Mouse (Mus musculus): ENCODE measurements around the gene Npr3. TPM values are rescaled to one million over a fixed set of nuclear protein-coding genes. Genes with fewer than 3 reads are reported as not detected.

Npr3 gene
- total and polyA plus RNA-seq, 2 experiments from 2014 or later: 0.63 to 2.9 TPM

- Histone ChIP-seq H3K4me1 (ENCODE audit: insufficient read depth, low read length) (peaks cover 18% of the 10 kb centered on the region; the same call in 1 of the 2 replicates), H3K27ac (ENCODE audit: low read depth, low read length) (no peak overlapping the region), H3K9me3 (ENCODE audit: low read length) (no peaks in the 10 kb centered on the region), H3K9ac (replicated peaks; ENCODE audit: low read length, poor library complexity, severe bottlenecking) (no peak overlapping the region), H3K4me2 (ENCODE audit: low read depth, low read length, poor library complexity, severe bottlenecking) (peak overlapping the region; percentile 81), H3K27me3 (ENCODE audit: insufficient read depth, low read length) (peaks cover 27% of the 10 kb centered on the region), H3K36me3 (ENCODE audit: insufficient read depth, low read length) (no peaks in the 10 kb centered on the region), H3K4me3 (ENCODE audit: low read depth, low read length) (peak overlapping the region; percentile 42)
- WGBS: under 1% methylated on average over 36 of the region's 36 CpGs
- DNase-seq (ENCODE audit: low spot score) (no peak), ATAC-seq (ENCODE audit: low FRiP score) (no peak)
- TF ChIP-seq CTCF (IDR thresholded peaks at IDR 0.05): no peak
Observed at GRCm38 (mm10) chr15:11906021-11906570, 991 bp downstream of the Npr3 start.

- H3K4me1 ChIP-seq (ENCODE audit: insufficient read depth, low read length): peaks cover 18% of the 10 kb centered on the region; the same call in 1 of the 2 replicates
- H3K36me3 ChIP-seq (ENCODE audit: insufficient read depth, low read length): no peaks in the 10 kb centered on the region
- DNase-seq (ENCODE audit: low spot score) (peak; percentile 28), ATAC-seq (ENCODE audit: low FRiP score) (peak; percentile 42; the same call in 1 of the 2 replicates)
- H3K9me3 ChIP-seq (ENCODE audit: low read length): no peaks in the 10 kb centered on the region
- H3K4me2 ChIP-seq (ENCODE audit: low read depth, low read length, poor library complexity, severe bottlenecking): peak overlapping the region; percentile 81
- no peak for TF ChIP-seq CTCF (IDR thresholded peaks at IDR 0.05)
- peaks cover 27% of the 10 kb centered on the region for H3K27me3 ChIP-seq (ENCODE audit: insufficient read depth, low read length)
- H3K9ac ChIP-seq (replicated peaks; ENCODE audit: low read length, poor library complexity, severe bottlenecking): peak overlapping the region; percentile 14; the same call in 1 of the 2 replicates
- no peak overlapping the region for H3K27ac ChIP-seq (ENCODE audit: low read depth, low read length)
- under 1% methylated on average over 79 of the region's 90 CpGs for WGBS
- peak overlapping the region; percentile 42 for H3K4me3 ChIP-seq (ENCODE audit: low read depth, low read length)
Observed at GRCm38 (mm10) chr15:11904848-11905672, 2.0 kb downstream of the Npr3 start.

GRCm38 (mm10) chr15:11904043-11904847 lies 2.8 kb downstream of the Npr3 start:
- under 1% methylated on average over 48 of the region's 48 CpGs for WGBS
- Histone ChIP-seq H3K4me1 (ENCODE audit: insufficient read depth, low read length) (peaks cover 18% of the 10 kb centered on the region; the same call in 1 of the 2 replicates), H3K4me2 (ENCODE audit: low read depth, low read length, poor library complexity, severe bottlenecking) (peak overlapping the region; percentile 81), H3K4me3 (ENCODE audit: low read depth, low read length) (peak overlapping the region; percentile 42), H3K36me3 (ENCODE audit: insufficient read depth, low read length) (no peaks in the 10 kb centered on the region), H3K27me3 (ENCODE audit: insufficient read depth, low read length) (peaks cover 27% of the 10 kb centered on the region), H3K9me3 (ENCODE audit: low read length) (no peaks in the 10 kb centered on the region), H3K9ac (replicated peaks; ENCODE audit: low read length, poor library complexity, severe bottlenecking) (peak overlapping the region; percentile 14; the same call in 1 of the 2 replicates), H3K27ac (ENCODE audit: low read depth, low read length) (no peak overlapping the region)
- DNase-seq (ENCODE audit: low spot score) (peak; percentile 23), ATAC-seq (ENCODE audit: low FRiP score) (0 out of 2 replicates have a peak, but pooled peaks have one; percentile 35)
- TF ChIP-seq CTCF (IDR thresholded peaks at IDR 0.05): peak; percentile 39

GRCm38 (mm10) chr15:11903196-11904042 lies 3.7 kb downstream of the Npr3 start:
- Histone ChIP-seq H3K4me1 (ENCODE audit: insufficient read depth, low read length) (peaks cover 18% of the 10 kb centered on the region; the same call in 1 of the 2 replicates), H3K9me3 (ENCODE audit: low read length) (no peaks in the 10 kb centered on the region), H3K27me3 (ENCODE audit: insufficient read depth, low read length) (peaks cover 26% of the 10 kb centered on the region), H3K9ac (replicated peaks; ENCODE audit: low read length, poor library complexity, severe bottlenecking) (peak overlapping the region; percentile 14; the same call in 1 of the 2 replicates), H3K36me3 (ENCODE audit: insufficient read depth, low read length) (no peaks in the 10 kb centered on the region), H3K4me3 (ENCODE audit: low read depth, low read length) (peak overlapping the region; percentile 42), H3K27ac (ENCODE audit: low read depth, low read length) (no peak overlapping the region), H3K4me2 (ENCODE audit: low read depth, low read length, poor library complexity, severe bottlenecking) (peak overlapping the region; percentile 81)
- no peak for ATAC-seq (ENCODE audit: low FRiP score)
- no peak for TF ChIP-seq CTCF (IDR thresholded peaks at IDR 0.05)
- DNase-seq (ENCODE audit: low spot score): no peak
- WGBS: 8% methylated on average over 34 of the region's 34 CpGs

- no peak for ATAC-seq (ENCODE audit: low FRiP score)
Observed at GRCm38 (mm10) chr15:11897617-11898016, 9.5 kb downstream of the Npr3 start.

More at GRCm38 (mm10) chr15:11897617-11898016, 9.5 kb downstream of the Npr3 start:
- no peak overlapping the region for H3K27ac ChIP-seq (ENCODE audit: low read depth, low read length)
- no peak overlapping the region for H3K4me3 ChIP-seq (ENCODE audit: low read depth, low read length)
- DNase-seq (ENCODE audit: low spot score): no peak
- no peaks in the 10 kb centered on the region for H3K27me3 ChIP-seq (ENCODE audit: insufficient read depth, low read length)
- no peak overlapping the region for H3K9ac ChIP-seq (replicated peaks; ENCODE audit: low read length, poor library complexity, severe bottlenecking)
- no peaks in the 10 kb centered on the region for H3K36me3 ChIP-seq (ENCODE audit: insufficient read depth, low read length)
- WGBS: 94% methylated on average over 8 of the region's 8 CpGs
- no peak overlapping the region for H3K4me2 ChIP-seq (ENCODE audit: low read depth, low read length, poor library complexity, severe bottlenecking)
- H3K4me1 ChIP-seq (ENCODE audit: insufficient read depth, low read length): no peaks in the 10 kb centered on the region
- TF ChIP-seq CTCF (IDR thresholded peaks at IDR 0.05): no peak
- no peaks in the 10 kb centered on the region for H3K9me3 ChIP-seq (ENCODE audit: low read length)
